Mouse (Mus musculus): ENCODE measurements at regions not wholly inside any gene's neighbourhood (a gene's known extent, or its start where the extent isn't known, plus 50 kb on each side); places are given as distances from the start of the nearest gene placed in this dataset.

- 79% methylated on average over 3 of the region's 3 CpGs for WGBS
- Histone ChIP-seq H3K9ac (replicated peaks; ENCODE audit: low read depth, low read length) (no peak overlapping the region), H3K9me3 (ENCODE audit: control insufficient read depth, low read depth, low read length) (no peaks in the 10 kb centered on the region), H3K4me2 (replicated peaks; ENCODE audit: low read depth, low read length) (no peak overlapping the region), H3K4me3 (ENCODE audit: low read depth, low read length) (no peak overlapping the region), H3K36me3 (ENCODE audit: control insufficient read depth, insufficient read depth, low read length) (no peaks in the 10 kb centered on the region), H3K27ac (ENCODE audit: low read length) (no peak overlapping the region), H3K4me1 (ENCODE audit: control insufficient read depth, insufficient read depth, low read length) (no peaks in the 10 kb centered on the region), H3K27me3 (ENCODE audit: control insufficient read depth, insufficient read depth, low read length) (no peaks in the 10 kb centered on the region)
- ATAC-seq (ENCODE audit: insufficient number of reproducible peaks, insufficient read depth, low FRiP score, low read depth) = no peak
Measured at GRCm38 (mm10) chr17:63812586-63812985, 50.3 kb upstream of the Fer start.

Data from stomach, embryonic 14.5 days (tissue).